Mouse (Mus musculus): ENCODE results near the gene Supt5. TPM values are rescaled to one million over a fixed set of nuclear protein-coding genes. Genes with fewer than 3 reads are reported as not detected.

The Supt5 gene
- total and polyA plus RNA-seq, 3 experiments = 35.5 to 111 (median 67.3) TPM

GRCm38 (mm10) chr7:28382347-28382951 lies 43.9 kb upstream of the Supt5 start:
- Histone ChIP-seq H3K9ac (ENCODE audit: insufficient read depth, low read depth) (no peak overlapping the region), H3K27ac (ENCODE audit: insufficient read depth, low read depth) (peak overlapping the region; percentile 97), H3K9me3 (replicated peaks; ENCODE audit: low read length) (no peaks in the 10 kb centered on the region), H3K4me2 (ENCODE audit: insufficient read depth, low read depth, poor library complexity, severe bottlenecking) (peak overlapping the region; percentile 85), H3K4me3 (replicated peaks in 1 of 3; ENCODE audit: low read depth in 2 of 3, low read length in 2 of 3, poor library complexity in 1 of 3) (peak overlapping the region in 2 of 3 experiments; percentile 30 to 52), H3K4me1 (ENCODE audit: control insufficient read depth in 1 of 2, insufficient read depth in 2 of 2) (peaks cover 37 to 79% of the 10 kb centered on the region in 2 experiments), H3K79me2 (replicated peaks; ENCODE audit: control insufficient read depth, extremely low read depth, insufficient read depth, poor library complexity, severe bottlenecking) (peaks cover 16% of the 10 kb centered on the region), H3K27me3 (replicated peaks) (no peaks in the 10 kb centered on the region), H3K36me3 (replicated peaks in 1 of 2; ENCODE audit: control insufficient read depth in 1 of 2, insufficient read depth in 1 of 2, low read length in 1 of 2) (peaks cover 8 to 23% of the 10 kb centered on the region in 2 experiments)
- in situ Hi-C loops (cut with MboI; ENCODE audit: low pct_ligation_motif_present, low pct_unique_long_range_greater_than_20kb, low sequenced_read_pairs) = no loop called here
- dilution Hi-C loops (cut with MboI; ENCODE audit: extremely low pct_ligation_motif_present, extremely low pct_unique_long_range_greater_than_20kb, low sequenced_read_pairs) = no loop called here
- TF ChIP-seq IRF4 (IDR thresholded peaks at IDR 0.05; ENCODE audit: low read depth, low read length) (0 out of 2 replicates have a peak, but pooled peaks have one; percentile 7), JUND (conservative IDR thresholded peaks at IDR 0.05; ENCODE audit: low read depth, low read length) (no peak), CTCF (conservative IDR thresholded peaks at IDR 0.05 in 1 of 2, IDR thresholded peaks at IDR 0.05 in 1 of 2; ENCODE audit: low read depth in 2 of 2, low read length in 2 of 2) (no peak), MAX (IDR thresholded peaks at IDR 0.05; ENCODE audit: low read length) (peak; percentile 54; the same call in 1 of the 2 replicates), POLR2AphosphoS2 (IDR thresholded peaks at IDR 0.05; ENCODE audit: low read depth, low read length) (no peak), ETS1 (conservative IDR thresholded peaks at IDR 0.05; ENCODE audit: low read depth, low read length) (peak; percentile 88), MAFK (IDR thresholded peaks at IDR 0.05; ENCODE audit: insufficient replicate concordance, low read length) (no peak), POLR2A (IDR thresholded peaks at IDR 0.05; ENCODE audit: low read depth, low read length) (no peak; the same call in 1 of the 2 replicates), ELF1 (IDR thresholded peaks at IDR 0.05; ENCODE audit: low read depth, low read length) (0 out of 2 replicates have a peak, but pooled peaks have one; percentile 9), CHD2 (IDR thresholded peaks at IDR 0.05; ENCODE audit: low read length) (peak; percentile 83), BHLHE40 (IDR thresholded peaks at IDR 0.05; ENCODE audit: low read depth, low read length) (peak; percentile 60), USF2 (conservative IDR thresholded peaks at IDR 0.05; ENCODE audit: low read depth, low read length) (no peak), RCOR1 (conservative IDR thresholded peaks at IDR 0.05; ENCODE audit: low read depth, low read length) (no peak; the same call in 1 of the 2 replicates), KAT2A (IDR thresholded peaks at IDR 0.05; ENCODE audit: insufficient replicate concordance, low read length) (0 out of 2 replicates have a peak, but pooled peaks have one; percentile 34), SIN3A (IDR thresholded peaks at IDR 0.05; ENCODE audit: low read length) (peak; percentile 82; the same call in 1 of the 2 replicates), MYC (IDR thresholded peaks at IDR 0.05; ENCODE audit: low read depth, low read length) (peak; percentile 61; the same call in 1 of the 2 replicates), ZKSCAN1 (IDR thresholded peaks at IDR 0.05; ENCODE audit: borderline replicate concordance, low read depth, low read length) (no peak), E2F4 (IDR thresholded peaks at IDR 0.05; ENCODE audit: insufficient replicate concordance, low read depth, low read length) (no peak), PAX5 (IDR thresholded peaks at IDR 0.05; ENCODE audit: low read length) (no peak), TCF12 (IDR thresholded peaks at IDR 0.05; ENCODE audit: low read depth, low read length) (peak; percentile 50; the same call in 1 of the 2 replicates)
- DNase-seq (ENCODE audit: extremely low read depth) = peak; percentile 82

GRCm38 (mm10) chr7:28381938-28382337 lies 43.4 kb upstream of the Supt5 start:
- Histone ChIP-seq H3K27ac (ENCODE audit: insufficient read depth, low read depth) (peak overlapping the region; percentile 97), H3K4me3 (replicated peaks in 1 of 3; ENCODE audit: low read depth in 2 of 3, low read length in 2 of 3, poor library complexity in 1 of 3) (peak overlapping the region; percentile 19 to 52 (median 42)), H3K4me1 (ENCODE audit: control insufficient read depth in 1 of 2, insufficient read depth in 2 of 2) (peaks cover 37 to 84% of the 10 kb centered on the region in 2 experiments), H3K9ac (ENCODE audit: insufficient read depth, low read depth) (peak overlapping the region; percentile 80), H3K4me2 (ENCODE audit: insufficient read depth, low read depth, poor library complexity, severe bottlenecking) (peak overlapping the region; percentile 85), H3K79me2 (replicated peaks; ENCODE audit: control insufficient read depth, extremely low read depth, insufficient read depth, poor library complexity, severe bottlenecking) (peaks cover 21% of the 10 kb centered on the region), H3K9me3 (replicated peaks; ENCODE audit: low read length) (no peaks in the 10 kb centered on the region), H3K36me3 (replicated peaks in 1 of 2; ENCODE audit: control insufficient read depth in 1 of 2, insufficient read depth in 1 of 2, low read length in 1 of 2) (peaks cover 11 to 26% of the 10 kb centered on the region in 2 experiments), H3K27me3 (replicated peaks) (no peaks in the 10 kb centered on the region)
- DNase-seq (ENCODE audit: extremely low read depth) = peak; percentile 88
- in situ Hi-C loops (cut with MboI; ENCODE audit: low pct_ligation_motif_present, low pct_unique_long_range_greater_than_20kb, low sequenced_read_pairs) (no loop called here), dilution Hi-C loops (cut with MboI; ENCODE audit: extremely low pct_ligation_motif_present, extremely low pct_unique_long_range_greater_than_20kb, low sequenced_read_pairs) (no loop called here)
- TF ChIP-seq TBP (conservative IDR thresholded peaks at IDR 0.05; ENCODE audit: low read depth, low read length) (0 out of 2 replicates have a peak, but pooled peaks have one; percentile 9), POLR2A (IDR thresholded peaks at IDR 0.05; ENCODE audit: low read depth, low read length) (peak; percentile 33; the same call in 1 of the 2 replicates), SMC3 (IDR thresholded peaks at IDR 0.05; ENCODE audit: low read depth, low read length) (no peak), ETS1 (conservative IDR thresholded peaks at IDR 0.05; ENCODE audit: low read depth, low read length) (peak; percentile 85), MEF2A (IDR thresholded peaks at IDR 0.05; ENCODE audit: borderline replicate concordance, low read depth, low read length) (peak; percentile 96), IRF4 (IDR thresholded peaks at IDR 0.05; ENCODE audit: low read depth, low read length) (0 out of 2 replicates have a peak, but pooled peaks have one; percentile 37), POLR2AphosphoS2 (IDR thresholded peaks at IDR 0.05; ENCODE audit: low read depth, low read length) (no peak), ELF1 (IDR thresholded peaks at IDR 0.05; ENCODE audit: low read depth, low read length) (peak; percentile 75), CTCF (conservative IDR thresholded peaks at IDR 0.05 in 1 of 2, IDR thresholded peaks at IDR 0.05 in 1 of 2; ENCODE audit: low read depth in 2 of 2, low read length in 2 of 2) (no peak), BHLHE40 (IDR thresholded peaks at IDR 0.05; ENCODE audit: low read depth, low read length) (peak; percentile 93), CHD2 (IDR thresholded peaks at IDR 0.05; ENCODE audit: low read length) (peak; percentile 87)
